Mouse (Mus musculus) CH12.LX (cell line): ENCODE data around the gene Ccnjl. TPM values are rescaled to one million over a fixed set of nuclear protein-coding genes. Genes with fewer than 3 reads are reported as not detected.
A peak's percentile ranks its signal among the peaks of the same experiment; 100 is the strongest.

Experiments used
- DNase-seq: peaks from one replicate; pipeline ENCODE4 v3.0.0-alpha.2; 2013; ENCODE audit errors: extremely low read depth
- H3K27ac ChIP-seq: 2 replicates; pipeline ENCODE4 v1.5.1; 2012; ENCODE audit warnings: low read depth, mild to moderate bottlenecking, control low read depth, moderate library complexity; ENCODE audit not compliant: insufficient read depth
- H3K27me3 ChIP-seq: replicated peaks from 2 replicates; pipeline ENCODE3; 2012; ENCODE audit warnings: inconsistent platforms
- H3K36me3 ChIP-seq, 2 experiments: replicated peaks in 1 of 2; 2 replicates each; pipeline versions ENCODE3 to v1.6.1; 2012; ENCODE audit warnings: inconsistent platforms in 1 of 2, low read length in 1 of 2, mild to moderate bottlenecking in 1 of 2, mixed read lengths in 1 of 2, moderate library complexity in 1 of 2; ENCODE audit not compliant: control insufficient read depth in 1 of 2, insufficient read depth in 1 of 2
- H3K4me1 ChIP-seq, 2 experiments: 2 replicates each; pipeline ENCODE4 v1.6.1; 2012; ENCODE audit warnings: inconsistent platforms in 1 of 2, moderate library complexity in 1 of 2; ENCODE audit not compliant: insufficient read depth in 2 of 2, control insufficient read depth in 1 of 2
- H3K4me2 ChIP-seq: 2 replicates; pipeline ENCODE4 v1.6.1; 2012; ENCODE audit warnings: low read depth, mild to moderate bottlenecking, control low read depth; ENCODE audit not compliant: poor library complexity, insufficient read depth, severe bottlenecking
- H3K4me3 ChIP-seq, 3 experiments: fragments of 150-350 bp in 1 of 3; sonication (generic) in 1 of 3; replicated peaks in 1 of 3; 2 replicates each; pipeline versions ENCODE3 to v1.5.1; 2011 to 2012; ENCODE audit warnings: low read depth in 2 of 3, low read length in 2 of 3, mild to moderate bottlenecking in 2 of 3, moderate library complexity in 2 of 3, control low read depth in 1 of 3, improper control_type of control experiment in 1 of 3, inconsistent platforms in 1 of 3, mixed read lengths in 1 of 3; ENCODE audit not compliant: poor library complexity in 1 of 3
- H3K79me2 ChIP-seq: replicated peaks from 2 replicates; pipeline ENCODE4 v1.6.1; 2012; ENCODE audit warnings: mild to moderate bottlenecking, moderate library complexity; ENCODE audit not compliant: control insufficient read depth, poor library complexity, insufficient read depth, severe bottlenecking; ENCODE audit errors: extremely low read depth
- H3K9ac ChIP-seq: 2 replicates; pipeline ENCODE4 v1.6.1; 2012; ENCODE audit warnings: low read depth, mild to moderate bottlenecking, control low read depth, moderate library complexity; ENCODE audit not compliant: insufficient read depth
- H3K9me3 ChIP-seq: replicated peaks from 2 replicates; pipeline ENCODE3; 2012; ENCODE audit warnings: low read length, inconsistent platforms, mixed read lengths
- CHD1 ChIP-seq: IDR thresholded peaks from 2 replicates; pipeline ENCODE4 v1.6.1; 2012; ENCODE audit warnings: low read depth, low read length, improper control_type of control experiment, inconsistent platforms
- CTCF ChIP-seq, 2 experiments: IDR thresholded peaks in 1 of 2; conservative IDR thresholded peaks in 1 of 2; 2 replicates each; pipeline ENCODE4 v1.5.1; 2011 to 2012; ENCODE audit warnings: low read depth in 2 of 2, low read length in 2 of 2, improper control_type of control experiment in 1 of 2, inconsistent platforms in 1 of 2, mild to moderate bottlenecking in 1 of 2, moderate library complexity in 1 of 2
- E2F4 ChIP-seq: IDR thresholded peaks from 2 replicates; pipeline ENCODE4 v1.6.1; 2011; ENCODE audit warnings: low read depth, low read length, improper control_type of control experiment; ENCODE audit not compliant: insufficient replicate concordance
- ELF1 ChIP-seq: IDR thresholded peaks from 2 replicates; pipeline ENCODE4 v1.6.1; 2014; ENCODE audit warnings: low read depth, mild to moderate bottlenecking, inconsistent platforms, low read length, improper control_type of control experiment
- ETS1 ChIP-seq: conservative IDR thresholded peaks from 2 replicates; pipeline ENCODE4 v1.6.1; 2012; ENCODE audit warnings: low read depth, mild to moderate bottlenecking, inconsistent platforms, low read length, improper control_type of control experiment, moderate library complexity
- GABPA ChIP-seq: IDR thresholded peaks from 2 replicates; pipeline ENCODE4 v1.6.1; 2012; ENCODE audit warnings: low read depth, low read length, improper control_type of control experiment, inconsistent platforms; ENCODE audit not compliant: insufficient replicate concordance
- JUN ChIP-seq: IDR thresholded peaks from 2 replicates; pipeline ENCODE4 v1.6.1; 2011; ENCODE audit warnings: low read depth, mild to moderate bottlenecking, low read length, improper control_type of control experiment, moderate library complexity; ENCODE audit not compliant: insufficient read depth
- JUND ChIP-seq: conservative IDR thresholded peaks from 2 replicates; pipeline ENCODE4 v1.6.1; 2011; ENCODE audit warnings: low read depth, low read length, improper control_type of control experiment
- KAT2A ChIP-seq: IDR thresholded peaks from 2 replicates; pipeline ENCODE4 v1.6.1; 2012; ENCODE audit warnings: low read length, improper control_type of control experiment, inconsistent platforms; ENCODE audit not compliant: insufficient replicate concordance
- MAX ChIP-seq: IDR thresholded peaks from 2 replicates; pipeline ENCODE4 v1.6.1; 2011; ENCODE audit warnings: low read length, improper control_type of control experiment
- MEF2A ChIP-seq: IDR thresholded peaks from 2 replicates; pipeline ENCODE4 v1.6.1; 2014; ENCODE audit warnings: low read depth, mild to moderate bottlenecking, inconsistent platforms, low read length, improper control_type of control experiment, borderline replicate concordance
- MXI1 ChIP-seq: IDR thresholded peaks from 2 replicates; pipeline ENCODE4 v1.6.1; 2011; ENCODE audit warnings: mild to moderate bottlenecking, low read depth, low read length, improper control_type of control experiment
- PAX5 ChIP-seq: IDR thresholded peaks from 2 replicates; pipeline ENCODE4 v1.6.1; 2012; ENCODE audit warnings: low read length, inconsistent platforms, mixed read lengths
- POLR2AphosphoS2 ChIP-seq: IDR thresholded peaks from 2 replicates; pipeline ENCODE4 v1.6.1; 2011; ENCODE audit warnings: low read depth, low read length, improper control_type of control experiment
- RAD21 ChIP-seq: IDR thresholded peaks from 2 replicates; pipeline ENCODE4 v1.6.1; 2011; ENCODE audit warnings: low read depth, mild to moderate bottlenecking, low read length, improper control_type of control experiment, moderate library complexity
- SMC3 ChIP-seq: IDR thresholded peaks from 2 replicates; pipeline ENCODE4 v1.6.1; 2011; ENCODE audit warnings: low read depth, low read length, improper control_type of control experiment
- TBP ChIP-seq: conservative IDR thresholded peaks from 2 replicates; pipeline ENCODE4 v1.6.1; 2011; ENCODE audit warnings: low read depth, low read length, improper control_type of control experiment
- USF1 ChIP-seq: IDR thresholded peaks from 2 replicates; pipeline ENCODE4 v1.6.1; 2014; ENCODE audit warnings: low read depth, mild to moderate bottlenecking, inconsistent platforms, low read length, improper control_type of control experiment
- ZC3H11A ChIP-seq: IDR thresholded peaks from 2 replicates; pipeline ENCODE4 v1.6.1; 2012; ENCODE audit warnings: low read depth, mild to moderate bottlenecking, inconsistent platforms, low read length, improper control_type of control experiment
- ZKSCAN1 ChIP-seq: IDR thresholded peaks from 2 replicates; pipeline ENCODE4 v1.6.1; 2012; ENCODE audit warnings: low read depth, inconsistent platforms, low read length, improper control_type of control experiment, borderline replicate concordance
- ZMIZ1 ChIP-seq: IDR thresholded peaks from 2 replicates; pipeline ENCODE4 v1.6.1; 2012; ENCODE audit warnings: low read depth, mild to moderate bottlenecking, inconsistent platforms, low read length, improper control_type of control experiment
- dilution Hi-C: fragments of 300-500 bp; cut with MboI; formaldehyde crosslinking; loops from 2 replicates; pipeline ENCODE4 v1.14.3; 2020; ENCODE audit warnings: low sequenced_read_pairs; ENCODE audit not compliant: extremely low pct_unique_long_range_greater_than_20kb, extremely low pct_ligation_motif_present
- in situ Hi-C: fragments of 300-500 bp; cut with MboI; formaldehyde crosslinking; loops from 3 replicates; pipeline ENCODE4 v1.14.3; 2019; ENCODE audit warnings: low sequenced_read_pairs, low pct_ligation_motif_present, low pct_unique_long_range_greater_than_20kb, mixed read lengths
- polyA plus RNA-seq: library from polyadenylated mRNA; unstranded; fragments of >175 nt; gene quantifications from 2 replicates; pipeline ENCODE4 v1.2.1, GENCODE M21; 2012; ENCODE audit warnings: low read depth; ENCODE audit not compliant: insufficient read length
- total RNA-seq, 2 experiments: library from RNA; depleted of rRNA; stranded (reverse); fragments of 300-350 nt in 1 of 2; fragments of >200 nt in 1 of 2; gene quantifications; 2 replicates each; pipeline ENCODE4 v1.2.3; 2012 to 2014

Gene Ccnjl
- total and polyA plus RNA-seq, 3 experiments = not detected

DNA sequence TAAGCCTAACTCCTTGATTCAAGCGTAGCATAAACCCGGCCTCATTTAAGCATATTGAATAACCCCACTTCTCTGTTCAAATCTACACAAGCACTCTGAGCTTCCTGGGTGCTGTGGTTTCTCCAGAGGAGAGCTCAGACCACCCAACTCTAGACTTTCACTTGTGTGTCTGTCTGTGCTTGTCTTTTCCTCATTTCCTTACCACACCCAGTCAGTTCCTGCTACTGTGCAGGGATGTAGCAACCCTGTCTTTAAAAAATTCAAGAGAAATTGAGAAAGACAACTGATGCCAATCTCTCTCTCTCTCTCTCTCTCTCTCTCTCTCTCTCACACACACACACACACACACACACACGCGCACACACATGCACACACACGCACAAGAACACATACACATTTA lies 18.7 kb upstream of the Ccnjl start:
- in situ Hi-C loops = no loop called here
- no peak for TF ChIP-seq JUND
- no peak for TF ChIP-seq ZKSCAN1
- no peak for TF ChIP-seq E2F4
- dilution Hi-C loops = no loop called here
- Histone ChIP-seq H3K79me2 (no peaks in the 10 kb centered on the region), H3K36me3 (no peaks in the 10 kb centered on the region), H3K27me3 (no peaks in the 10 kb centered on the region), H3K9me3 (no peaks in the 10 kb centered on the region), H3K9ac (no peak overlapping the region), H3K4me1 (peaks cover 0 to 10% of the 10 kb centered on the region in 2 experiments; a peak in 2 of 4 replicates), H3K27ac (no peak overlapping the region), H3K4me2 (no peak overlapping the region), H3K4me3 (no peak overlapping the region)
- no peak for DNase-seq

DNA sequence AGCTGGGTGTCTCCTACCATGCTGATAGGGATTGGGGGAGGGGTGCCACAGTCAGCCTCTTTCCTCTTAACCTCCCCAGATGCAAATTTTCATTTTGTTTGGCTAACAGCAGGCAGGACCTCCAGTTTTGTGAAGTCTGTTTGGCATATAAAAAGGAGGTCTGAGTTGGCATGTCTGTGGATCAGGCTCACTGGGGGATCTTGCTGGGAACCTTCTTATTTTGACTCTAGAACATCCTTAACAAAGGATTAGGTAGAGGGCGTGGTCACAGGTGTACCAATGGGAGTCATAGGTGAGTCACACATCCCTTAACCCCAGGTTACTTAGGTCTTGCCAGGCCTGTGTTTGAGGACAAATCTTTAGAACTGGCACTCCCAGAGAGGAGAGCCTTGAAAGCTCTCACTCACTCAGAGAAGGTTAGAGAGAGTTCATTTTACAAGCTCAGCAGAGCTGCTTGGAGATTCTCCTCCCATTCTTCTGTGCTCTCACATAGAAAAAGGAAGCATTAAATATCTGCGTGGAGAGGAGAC lies 15.9 kb upstream of the Ccnjl start:
- Histone ChIP-seq H3K27me3 (no peaks in the 10 kb centered on the region), H3K4me1 (peaks cover 2 to 10% of the 10 kb centered on the region in 2 experiments; a peak in 3 of 4 replicates), H3K4me2 (no peak overlapping the region), H3K27ac (no peak overlapping the region), H3K4me3 (no peak overlapping the region), H3K9ac (no peak overlapping the region), H3K79me2 (no peaks in the 10 kb centered on the region), H3K36me3 (no peaks in the 10 kb centered on the region), H3K9me3 (peaks cover 1% of the 10 kb centered on the region)
- dilution Hi-C loops = no loop called here
- no peak for DNase-seq
- TF ChIP-seq GABPA (no peak), POLR2AphosphoS2 (no peak), ZMIZ1 (no peak), ZC3H11A (no peak)
- in situ Hi-C loops = no loop called here

DNA sequence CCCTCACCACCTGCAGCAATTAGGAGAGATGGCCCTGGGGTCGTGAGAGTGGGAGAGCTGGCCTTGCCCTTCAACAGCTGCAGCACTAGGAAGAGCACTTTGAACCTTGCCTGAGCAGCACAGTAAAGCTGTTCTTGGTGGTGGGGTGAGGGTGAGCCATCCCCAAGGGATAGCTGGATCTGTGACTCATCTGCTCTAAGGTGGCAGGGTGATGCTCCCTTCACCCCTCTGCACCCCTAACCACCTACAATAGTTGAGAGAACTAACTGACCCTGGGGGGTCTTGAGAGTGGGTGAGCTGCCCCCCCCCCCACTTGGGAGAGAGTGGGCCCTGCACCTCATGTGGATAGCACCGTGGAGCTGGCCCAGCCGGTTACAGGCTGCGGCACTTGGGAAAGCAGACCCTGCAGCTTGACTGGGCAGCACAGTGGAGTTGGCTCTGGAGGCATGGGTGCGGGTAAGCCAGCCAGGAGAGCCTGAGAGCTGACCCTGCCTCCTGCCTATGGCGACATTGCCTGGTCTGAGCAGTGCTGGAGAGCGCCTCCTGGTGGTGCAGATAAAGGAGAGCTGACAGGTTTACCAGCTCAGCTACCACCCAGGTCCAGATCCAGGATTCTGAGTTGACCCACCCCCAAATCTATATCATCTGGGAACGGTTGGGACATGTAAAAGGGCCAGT lies 12.1 kb upstream of the Ccnjl start:
- Histone ChIP-seq H3K27me3 (no peaks in the 10 kb centered on the region), H3K27ac (no peak overlapping the region), H3K4me3 (no peak overlapping the region), H3K9me3 (peaks cover 2% of the 10 kb centered on the region), H3K4me1 (peaks cover 2 to 10% of the 10 kb centered on the region in 2 experiments; a peak in 3 of 4 replicates), H3K79me2 (no peaks in the 10 kb centered on the region), H3K36me3 (no peaks in the 10 kb centered on the region), H3K9ac (no peak overlapping the region), H3K4me2 (no peak overlapping the region)
- dilution Hi-C loops (no loop called here), in situ Hi-C loops (no loop called here)
- no peak for TF ChIP-seq KAT2A
- TF ChIP-seq TBP = no peak
- TF ChIP-seq GABPA = no peak
- TF ChIP-seq JUN = no peak
- TF ChIP-seq USF1 = no peak
- peak; percentile 78 for TF ChIP-seq SMC3
- peak; percentile 26 for TF ChIP-seq RAD21
- TF ChIP-seq MAX = no peak
- TF ChIP-seq CTCF (conservative IDR thresholded peaks at IDR 0.05 in 1 of 2, IDR thresholded peaks at IDR 0.05 in 1 of 2; ENCODE audit: low read depth in 2 of 2, low read length in 2 of 2) = peak; percentile 40 to 85; a peak in 3 of 4 replicates
- no peak for TF ChIP-seq ETS1
- no peak for TF ChIP-seq MEF2A
- TF ChIP-seq MXI1 = no peak
- no peak for TF ChIP-seq PAX5
- TF ChIP-seq ELF1 = no peak
- no peak for TF ChIP-seq CHD1
- peak; percentile 66 for DNase-seq
